Mouse (Mus musculus) heart, adult 2 months (tissue): ENCODE measurements around the gene Enpep.

Source experiments
- EP300 ChIP-seq: fragments of 200-500 bp; IDR thresholded peaks from 2 replicates; pipeline ENCODE4 v1.6.1; 2011; ENCODE audit warnings: low read depth, low read length, control low read depth; ENCODE audit not compliant: insufficient read depth
- POLR2A ChIP-seq: fragments of 200-500 bp; IDR thresholded peaks from 2 replicates; pipeline ENCODE4 v1.6.1; 2011; ENCODE audit warnings: mild to moderate bottlenecking, low read depth, low read length, control low read depth; ENCODE audit not compliant: insufficient read depth

- TF ChIP-seq POLR2A, result no peak
- TF ChIP-seq EP300, result no peak
These were observed 105.2 kb downstream of the Enpep start for GRCm38 (mm10) chr3:129227331-129227730.
